Mouse (Mus musculus): ENCODE data around the gene Creb3. TPM values are rescaled to one million over a fixed set of nuclear protein-coding genes. Genes with fewer than 3 reads are reported as not detected.
"Not testable (repeated sequence)": the region's sequence is repeated elsewhere in the genome, so short reads cannot be mapped to it uniquely, and the experiment has no call there.

Creb3 gene
- polyA plus RNA-seq, 1 experiment: 72.4 TPM

GRCm38 (mm10) chr4:43591961-43592360 is 29.8 kb downstream of the Creb3 start:
- H3K27ac ChIP-seq (ENCODE audit: insufficient read depth, low read length): no peak overlapping the region
- TF ChIP-seq POLR2A (IDR thresholded peaks at IDR 0.05; ENCODE audit: low read depth, low read length): no peak
- no peak for TF ChIP-seq CTCF (IDR thresholded peaks at IDR 0.05; ENCODE audit: borderline replicate concordance, insufficient read depth, low read length)
- no peak overlapping the region for H3K4me3 ChIP-seq (ENCODE audit: insufficient read depth, low read length)
- no peaks in the 10 kb centered on the region for H3K4me1 ChIP-seq (ENCODE audit: control insufficient read depth, insufficient read depth, low read length)

- H3K27ac ChIP-seq (ENCODE audit: insufficient read depth, low read length): no peak overlapping the region
- TF ChIP-seq POLR2A (IDR thresholded peaks at IDR 0.05; ENCODE audit: low read depth, low read length) (no peak), CTCF (IDR thresholded peaks at IDR 0.05; ENCODE audit: borderline replicate concordance, insufficient read depth, low read length) (no peak)
- H3K4me3 ChIP-seq (ENCODE audit: insufficient read depth, low read length): no peak overlapping the region
- H3K4me1 ChIP-seq (ENCODE audit: control insufficient read depth, insufficient read depth, low read length): peaks cover 4% of the 10 kb centered on the region
These were observed 31.3 kb downstream of the Creb3 start for GRCm38 (mm10) chr4:43593453-43593852.

GRCm38 (mm10) chr4:43596597-43596996 is 34.5 kb downstream of the Creb3 start:
- H3K4me3 ChIP-seq (ENCODE audit: insufficient read depth, low read length); H3K27ac ChIP-seq (ENCODE audit: insufficient read depth, low read length); H3K4me1 ChIP-seq (ENCODE audit: control insufficient read depth, insufficient read depth, low read length): not testable (repeated sequence)

- H3K4me1 ChIP-seq (ENCODE audit: control insufficient read depth, insufficient read depth, low read length): peaks cover 4% of the 10 kb centered on the region
- no peak overlapping the region for H3K27ac ChIP-seq (ENCODE audit: insufficient read depth, low read length)
- TF ChIP-seq POLR2A (IDR thresholded peaks at IDR 0.05; ENCODE audit: low read depth, low read length) (no peak), CTCF (IDR thresholded peaks at IDR 0.05; ENCODE audit: borderline replicate concordance, insufficient read depth, low read length) (no peak)
- H3K4me3 ChIP-seq (ENCODE audit: insufficient read depth, low read length): no peak overlapping the region
These were observed 36.1 kb downstream of the Creb3 start for GRCm38 (mm10) chr4:43598200-43598599.

- TF ChIP-seq POLR2A (IDR thresholded peaks at IDR 0.05; ENCODE audit: low read depth, low read length): no peak
- Histone ChIP-seq H3K4me3 (ENCODE audit: insufficient read depth, low read length) (no peak overlapping the region), H3K27ac (ENCODE audit: insufficient read depth, low read length) (no peak overlapping the region), H3K4me1 (ENCODE audit: control insufficient read depth, insufficient read depth, low read length) (peaks cover 4% of the 10 kb centered on the region)
These were observed 36.7 kb downstream of the Creb3 start for GRCm38 (mm10) chr4:43598650-43599380.

GRCm38 (mm10) chr4:43600195-43600934 is 38.2 kb downstream of the Creb3 start:
- H3K4me1 ChIP-seq (ENCODE audit: control insufficient read depth, insufficient read depth, low read length): peaks cover 10% of the 10 kb centered on the region
- no peak for TF ChIP-seq CTCF (IDR thresholded peaks at IDR 0.05; ENCODE audit: borderline replicate concordance, insufficient read depth, low read length)
- TF ChIP-seq POLR2A (IDR thresholded peaks at IDR 0.05; ENCODE audit: low read depth, low read length): no peak
- H3K27ac ChIP-seq (ENCODE audit: insufficient read depth, low read length): no peak overlapping the region
- no peak overlapping the region for H3K4me3 ChIP-seq (ENCODE audit: insufficient read depth, low read length)

GRCm38 (mm10) chr4:43604099-43604498 is 42.0 kb downstream of the Creb3 start:
- Histone ChIP-seq H3K27ac (ENCODE audit: insufficient read depth, low read length) (no peak overlapping the region), H3K4me1 (ENCODE audit: control insufficient read depth, insufficient read depth, low read length) (peaks cover 6% of the 10 kb centered on the region; the same call in 1 of the 2 replicates), H3K4me3 (ENCODE audit: insufficient read depth, low read length) (no peak overlapping the region)
- TF ChIP-seq CTCF (IDR thresholded peaks at IDR 0.05; ENCODE audit: borderline replicate concordance, insufficient read depth, low read length): no peak
- no peak for TF ChIP-seq POLR2A (IDR thresholded peaks at IDR 0.05; ENCODE audit: low read depth, low read length)

- Histone ChIP-seq H3K4me3 (ENCODE audit: insufficient read depth, low read length) (no peak overlapping the region), H3K27ac (ENCODE audit: insufficient read depth, low read length) (no peak overlapping the region), H3K4me1 (ENCODE audit: control insufficient read depth, insufficient read depth, low read length) (peaks cover 6% of the 10 kb centered on the region; the same call in 1 of the 2 replicates)
- no peak for TF ChIP-seq POLR2A (IDR thresholded peaks at IDR 0.05; ENCODE audit: low read depth, low read length)
- no peak for TF ChIP-seq CTCF (IDR thresholded peaks at IDR 0.05; ENCODE audit: borderline replicate concordance, insufficient read depth, low read length)
These were observed 42.9 kb downstream of the Creb3 start for GRCm38 (mm10) chr4:43604751-43605685.

- no peak for TF ChIP-seq POLR2A (IDR thresholded peaks at IDR 0.05; ENCODE audit: low read depth, low read length)
- no peak for TF ChIP-seq CTCF (IDR thresholded peaks at IDR 0.05; ENCODE audit: borderline replicate concordance, insufficient read depth, low read length)
- H3K4me3 ChIP-seq (ENCODE audit: insufficient read depth, low read length): no peak overlapping the region
- H3K4me1 ChIP-seq (ENCODE audit: control insufficient read depth, insufficient read depth, low read length): no peaks in the 10 kb centered on the region
- no peak overlapping the region for H3K27ac ChIP-seq (ENCODE audit: insufficient read depth, low read length)
These were observed 50.4 kb downstream of the Creb3 start for GRCm38 (mm10) chr4:43612534-43612933.

Measured in embryonic fibroblast, embryonic 13.5 days (primary cell).